Mouse (Mus musculus) megakaryocyte, embryonic 14.5 days (primary cell): ENCODE measurements at regions not wholly inside any gene's neighbourhood (a gene's known extent, or its start where the extent isn't known, plus 50 kb on each side); places are given as distances from the start of the nearest gene placed in this dataset.

Experiments
- FLI1 ChIP-seq: IDR thresholded peaks from 2 replicates; pipeline ENCODE4 v1.6.1; 2012; ENCODE audit warnings: low read length, inconsistent platforms, mixed read lengths
- GATA1 ChIP-seq: IDR thresholded peaks from 3 replicates; pipeline ENCODE4 v1.6.1; 2012; ENCODE audit warnings: mixed read lengths, low read length, inconsistent platforms, borderline replicate concordance

GRCm38 (mm10) chr7:73647140-73647539, 93.0 kb upstream of the Fam174b start:
- TF ChIP-seq GATA1 (no peak), FLI1 (no peak)
